Mouse (Mus musculus) gastrocnemius, postnatal 36 days (tissue): ENCODE measurements around the gene Prkg1. TPM values are rescaled to one million over a fixed set of nuclear protein-coding genes. Genes with fewer than 3 reads are reported as not detected.

ENCODE experiments used
- DNase-seq, 2 experiments: peaks; one replicate each; pipeline ENCODE4 v3.0.0; 2022
- intact Hi-C: fragments of 180-260 bp; cut with DNase I; formaldehyde crosslinking; loops from one replicate; pipeline ENCODE4 v1.15.1; 2025
- long read RNA-seq, 2 experiments: library from polyadenylated mRNA; stranded (forward); transcript quantifications; one replicate each; pipeline ENCODE4 v2.0.0; 2021
- total RNA-seq, 2 experiments: library from RNA; stranded (reverse); gene quantifications; 2 replicates each; pipeline ENCODE4 v1.2.3; 2021

Gene Prkg1
- total RNA-seq, result 10 to 100 TPM; 23.1 to 37.4 TPM
- long read RNA-seq, experiment 1, partial matches to known transcripts, result 0 of 19 reads
- long read RNA-seq, experiment 1, other reads (novel, unspliced or antisense), result 19 of 19 reads
- long read RNA-seq, experiment 2, partial matches to known transcripts, result 1 of 28 reads
- long read RNA-seq, experiment 2, other reads (novel, unspliced or antisense), result 27 of 28 reads

DNA sequence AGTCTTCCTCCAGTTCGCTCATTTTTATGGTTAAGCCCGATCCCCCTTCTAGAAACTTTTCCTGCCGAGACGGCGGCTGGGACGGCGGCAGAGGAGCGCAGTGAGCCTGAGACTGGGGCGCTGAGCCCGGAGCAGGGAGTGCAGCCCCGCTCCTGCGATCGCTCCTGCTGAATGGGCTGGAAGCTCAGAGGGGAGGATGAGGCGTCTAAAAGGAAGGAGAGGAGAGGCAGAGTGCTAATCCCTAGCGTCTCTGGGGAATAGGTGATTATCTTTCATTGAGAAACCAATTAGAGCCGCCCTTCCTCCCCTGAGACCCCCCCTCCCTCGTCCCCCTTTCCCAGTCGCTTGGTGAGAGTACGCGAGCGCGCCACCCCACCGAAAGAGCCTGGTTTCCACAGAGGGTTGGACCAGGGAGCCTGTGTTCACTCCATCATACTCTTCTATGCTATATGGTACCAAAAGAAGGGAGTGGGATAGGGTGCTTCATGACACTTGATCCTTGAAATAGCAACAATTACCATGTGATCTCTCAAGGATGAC lies at the start of gene Prkg1:
TSS of gene Prkg1 (minus strand) at position 233 of the 540 bp plus-strand sequence.
- peak; percentile 20 for DNase-seq
- intact Hi-C loops, result no loop called here

DNA sequence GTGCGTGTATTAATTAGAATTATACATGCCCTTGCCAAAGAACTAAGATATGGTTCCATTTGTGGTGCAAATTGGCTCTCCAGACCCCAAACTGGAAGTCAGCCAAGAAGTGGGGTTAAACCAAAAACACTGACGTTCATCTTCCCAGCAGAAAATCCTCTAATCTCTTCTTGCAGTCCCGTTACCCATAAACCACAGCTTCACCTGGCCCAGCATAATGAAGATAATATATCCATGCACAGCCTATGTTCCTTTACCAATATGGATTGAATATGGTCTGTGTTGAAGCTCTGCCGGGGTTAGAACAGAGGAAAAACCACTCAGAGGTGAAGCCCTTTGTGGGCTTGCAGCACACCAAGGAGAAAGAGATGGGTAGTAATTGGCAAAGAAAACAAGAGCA lies 48.3 kb upstream of the Prkg1 start:
- intact Hi-C loops, result no loop called here
- no peak for DNase-seq

DNA sequence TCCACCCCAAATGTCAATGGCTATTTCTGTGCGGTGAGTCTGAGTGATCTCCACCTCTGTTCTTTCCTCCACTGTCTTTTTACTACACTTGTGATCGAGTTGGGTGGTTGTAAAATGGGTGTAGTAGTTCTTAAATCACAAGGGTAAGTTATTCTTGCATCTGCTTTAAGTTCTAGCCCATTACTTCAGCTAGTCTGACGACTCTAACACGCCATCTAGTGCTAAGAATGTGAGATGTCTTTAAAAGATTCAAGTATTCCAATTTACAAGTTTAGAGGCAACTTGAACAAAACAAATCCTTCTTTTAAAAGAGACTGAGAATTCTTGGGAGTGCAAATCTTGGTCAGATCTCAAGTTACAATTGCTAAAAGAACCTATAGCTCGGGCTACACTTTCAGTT lies 46.5 kb upstream of the Prkg1 start:
- intact Hi-C loops, result no loop called here
- DNase-seq, result no peak

DNA sequence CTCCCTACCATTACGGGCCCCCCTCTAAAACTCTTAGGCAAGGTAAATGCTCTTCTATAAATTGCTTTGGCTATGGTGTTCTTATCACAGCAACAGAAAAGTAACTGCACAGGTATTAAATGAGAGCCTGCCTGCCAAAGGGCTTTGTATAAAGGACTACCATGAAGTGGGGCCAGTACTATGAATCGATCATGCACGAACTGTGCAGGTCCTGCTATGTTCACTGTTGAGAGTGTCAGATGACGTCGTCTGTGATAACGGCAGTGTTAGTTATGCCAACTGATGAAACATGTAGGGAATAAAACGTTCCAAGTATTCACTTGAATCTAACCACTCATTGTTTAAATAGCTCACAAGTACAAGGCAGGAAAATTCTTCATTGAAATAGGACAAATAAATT lies 40.6 kb upstream of the Prkg1 start:
- intact Hi-C loops, result no loop called here
- no peak for DNase-seq

DNA sequence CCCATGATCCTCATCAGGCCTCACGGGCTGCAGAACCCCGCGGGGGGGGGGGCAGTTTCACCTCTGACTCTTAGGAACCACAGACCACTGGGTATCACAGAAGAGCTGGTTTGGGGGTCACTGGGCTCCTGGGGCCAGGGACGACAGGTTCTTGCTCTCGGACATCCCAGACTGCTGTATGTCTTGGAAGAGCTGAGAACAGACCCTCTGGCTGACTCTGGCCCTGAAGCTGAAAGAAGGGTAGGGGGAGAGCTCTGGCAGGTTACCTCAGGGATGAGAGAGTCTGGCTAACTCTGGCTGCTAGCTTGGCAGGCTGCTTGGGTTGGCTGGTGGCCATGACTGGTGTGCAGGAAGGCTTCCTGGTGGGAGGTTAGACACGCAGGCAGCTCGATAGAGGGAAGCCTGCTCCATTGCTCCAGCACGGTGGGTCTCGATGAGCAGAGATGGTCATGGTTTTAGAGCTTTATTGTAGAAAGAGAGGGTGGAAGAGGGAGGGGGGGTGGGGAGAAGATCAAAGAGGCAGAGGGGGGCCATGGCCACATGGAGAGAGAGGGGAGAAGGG lies 30.7 kb upstream of the Prkg1 start:
- intact Hi-C loops, result no loop called here
- DNase-seq, result no peak

DNA sequence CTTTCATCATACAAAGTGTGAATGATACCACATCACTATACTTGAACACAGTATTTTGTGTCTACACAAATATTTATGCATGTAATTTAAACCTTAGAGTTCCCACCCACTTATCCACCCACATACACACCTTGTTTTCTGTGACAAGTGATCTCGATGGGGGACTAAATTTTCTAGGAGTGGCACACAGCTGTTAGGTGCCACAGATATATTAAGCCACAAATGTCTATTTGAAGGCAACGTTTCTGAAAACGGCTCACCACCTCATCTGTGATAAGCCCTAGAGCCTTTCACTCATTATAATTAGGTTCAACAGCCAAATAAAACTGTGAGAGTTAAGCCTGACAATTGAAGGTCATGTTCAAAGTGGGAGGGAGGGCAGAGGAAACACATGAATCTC lies 26.9 kb upstream of the Prkg1 start:
- intact Hi-C loops, result no loop called here
- DNase-seq, result no peak

DNA sequence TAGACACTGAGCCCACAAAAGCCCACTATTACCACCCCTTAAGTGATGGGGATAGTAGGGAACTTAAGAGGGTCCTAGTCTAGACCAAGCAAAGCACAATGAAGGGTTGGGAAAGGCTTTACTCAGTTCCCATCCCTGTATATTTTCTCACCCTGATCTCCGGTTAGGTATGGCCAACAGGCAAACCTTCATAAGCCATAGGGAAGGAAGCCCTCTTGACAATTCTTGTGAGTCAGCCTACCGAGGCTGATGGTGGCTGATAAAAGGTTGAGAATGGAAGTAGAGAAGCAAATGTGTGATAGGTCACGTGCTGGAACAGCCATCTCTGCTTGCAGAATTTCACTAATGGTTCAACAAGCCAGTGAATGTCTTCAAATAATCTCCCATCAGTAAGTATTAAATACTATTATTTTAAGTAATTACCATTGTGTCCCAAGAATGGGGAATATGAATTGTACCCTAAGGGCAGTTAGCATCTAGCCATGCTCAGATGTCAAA lies 16.7 kb upstream of the Prkg1 start:
- intact Hi-C loops, result no loop called here

DNA sequence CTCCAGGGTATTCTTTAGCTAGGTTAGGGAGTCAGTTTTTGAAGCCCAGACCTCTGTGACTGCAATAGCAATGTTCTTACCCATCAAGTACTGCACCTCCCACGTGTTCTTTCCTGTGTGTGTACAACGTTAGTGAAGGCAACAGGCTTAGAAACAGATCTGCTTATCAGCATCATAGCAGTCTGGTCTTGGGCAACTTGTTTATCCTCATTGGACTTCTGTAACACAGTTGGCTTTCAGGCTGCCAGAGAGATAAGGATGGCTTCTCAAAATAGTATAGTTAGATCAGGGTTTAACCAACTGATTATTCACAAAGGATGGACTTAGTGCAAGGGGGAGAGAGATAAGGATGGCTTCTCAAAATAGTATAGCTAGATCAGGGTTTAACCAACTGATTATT lies 16.2 kb upstream of the Prkg1 start:
- intact Hi-C loops, result no loop called here
- DNase-seq, result no peak

More for the DNA sequence above, 16.7 kb upstream of the Prkg1 start:
- no peak for DNase-seq

DNA sequence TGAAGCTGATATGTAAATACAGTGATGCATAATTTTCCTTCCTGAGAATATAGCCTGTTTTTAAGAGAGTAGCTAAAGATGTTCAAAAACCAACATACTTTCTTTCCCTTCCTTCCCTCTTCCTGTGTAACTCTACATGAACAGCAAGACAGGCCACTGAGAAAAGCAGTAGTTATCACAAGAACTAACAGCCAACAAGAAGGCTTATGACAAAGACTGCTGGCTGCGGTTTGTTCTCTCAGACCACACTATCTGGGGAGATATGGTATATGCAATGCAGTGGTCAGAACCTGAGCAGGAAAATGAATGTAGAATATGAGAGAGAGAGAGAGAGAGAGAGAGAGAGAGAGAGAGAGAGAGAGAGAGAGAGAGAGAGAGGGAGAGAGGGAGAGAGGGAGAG lies 15.4 kb upstream of the Prkg1 start:
- no peak for DNase-seq
- intact Hi-C loops, result no loop called here

DNA sequence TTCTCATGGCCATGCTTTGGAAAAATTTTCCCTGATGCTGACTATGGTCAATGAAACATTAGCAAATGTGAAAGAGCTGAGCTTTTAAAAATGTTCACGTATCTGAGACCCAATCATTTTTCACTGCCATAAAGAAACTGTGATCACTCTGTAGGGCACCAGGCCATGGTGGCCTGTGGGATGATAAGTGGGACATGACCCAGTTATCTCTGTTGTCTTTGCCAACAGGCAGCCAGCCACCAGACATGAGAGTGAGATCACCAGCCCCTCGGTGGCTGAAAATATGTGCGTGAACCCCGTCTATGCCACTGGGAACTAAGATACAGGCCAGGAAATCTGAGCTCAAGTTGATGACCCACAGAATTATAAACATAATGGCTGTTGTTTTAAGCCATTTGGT lies 14.2 kb upstream of the Prkg1 start:
- DNase-seq, result no peak
- intact Hi-C loops, result no loop called here

DNA sequence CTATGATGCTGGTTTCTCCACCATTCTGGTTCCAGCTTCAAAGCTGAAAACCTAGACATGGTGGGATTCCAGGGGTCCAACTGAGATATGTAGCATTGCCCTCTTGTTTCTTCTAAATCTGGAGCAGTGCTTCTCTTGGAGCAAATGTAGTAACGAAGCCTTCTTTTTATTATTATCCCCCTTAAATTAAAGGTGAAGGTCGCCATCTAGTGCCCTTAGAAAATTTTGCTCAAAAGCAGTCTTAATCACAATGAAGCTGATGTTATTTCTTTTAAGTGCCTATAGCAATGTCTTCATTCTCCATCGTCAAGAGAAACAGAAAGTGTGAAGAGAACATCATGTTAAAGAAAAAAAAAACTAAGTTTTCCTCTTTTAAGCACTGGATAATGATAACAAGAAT lies 2.2 kb upstream of the Prkg1 start:
- no peak for DNase-seq
- intact Hi-C loops, result no loop called here

DNA sequence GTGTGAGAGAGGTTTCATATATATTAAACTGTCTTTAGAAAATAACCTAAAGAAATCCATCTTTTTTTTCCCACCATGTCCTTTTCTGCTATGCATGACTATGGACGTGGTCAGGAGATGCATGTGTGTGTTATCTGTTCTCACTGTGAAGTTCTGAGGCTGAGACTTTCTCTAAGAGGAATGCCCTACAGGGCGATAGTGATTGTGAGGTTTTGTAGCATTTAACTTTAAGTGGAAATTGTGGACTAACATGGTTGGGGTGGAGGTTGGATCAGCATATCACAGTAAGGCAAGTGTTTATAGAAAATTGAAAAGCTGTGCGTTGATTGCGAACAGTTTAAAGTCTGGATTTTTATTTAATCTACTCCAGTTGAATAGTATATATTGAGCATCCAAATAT lies 618 bp upstream of the Prkg1 start:
- intact Hi-C loops, result no loop called here
- DNase-seq, result no peak

DNA sequence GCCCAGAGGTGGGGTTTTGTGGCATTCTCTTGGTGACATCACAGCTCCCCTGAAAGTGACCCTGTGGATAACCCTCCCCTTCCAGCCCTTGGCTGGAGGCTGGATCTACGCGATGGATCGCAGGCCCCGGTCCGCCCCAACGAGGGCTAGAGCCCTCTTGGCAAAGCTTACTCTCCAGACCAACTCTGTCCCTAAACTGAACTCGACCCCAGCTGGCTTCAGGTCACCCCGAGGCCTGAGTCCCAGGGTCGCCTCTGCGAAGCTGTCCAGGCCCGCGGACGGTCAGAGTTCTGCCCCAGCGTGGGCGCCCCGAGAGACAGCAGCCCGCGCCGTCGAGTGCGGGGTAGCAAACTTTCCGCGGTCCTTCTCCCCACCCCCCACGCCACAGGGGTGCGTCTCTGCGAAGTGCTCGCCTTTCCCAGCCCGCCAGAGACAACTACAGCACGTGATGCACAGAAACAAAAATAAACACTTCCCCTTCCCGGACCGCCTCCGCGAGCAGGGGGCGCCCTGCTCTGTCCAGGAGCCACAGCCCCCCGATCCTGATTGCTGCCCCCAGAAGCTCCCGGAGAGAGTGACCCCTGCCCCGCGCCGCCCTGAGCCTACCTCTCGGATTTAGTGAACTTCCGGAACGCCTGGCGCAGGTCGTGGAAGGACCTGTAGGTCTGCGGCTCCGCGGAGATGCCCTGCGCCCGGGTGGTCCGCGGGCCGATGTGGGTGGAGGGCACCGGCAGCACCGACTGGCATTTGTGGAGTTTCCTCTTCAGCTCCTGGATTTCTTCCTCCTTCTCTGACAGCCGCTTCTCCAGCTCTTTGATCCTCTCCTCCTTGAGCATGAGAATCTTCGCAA lies 657 bp downstream of the Prkg1 start:
- intact Hi-C loops, result no loop called here
- DNase-seq, result peak; percentile 10 to 31

DNA sequence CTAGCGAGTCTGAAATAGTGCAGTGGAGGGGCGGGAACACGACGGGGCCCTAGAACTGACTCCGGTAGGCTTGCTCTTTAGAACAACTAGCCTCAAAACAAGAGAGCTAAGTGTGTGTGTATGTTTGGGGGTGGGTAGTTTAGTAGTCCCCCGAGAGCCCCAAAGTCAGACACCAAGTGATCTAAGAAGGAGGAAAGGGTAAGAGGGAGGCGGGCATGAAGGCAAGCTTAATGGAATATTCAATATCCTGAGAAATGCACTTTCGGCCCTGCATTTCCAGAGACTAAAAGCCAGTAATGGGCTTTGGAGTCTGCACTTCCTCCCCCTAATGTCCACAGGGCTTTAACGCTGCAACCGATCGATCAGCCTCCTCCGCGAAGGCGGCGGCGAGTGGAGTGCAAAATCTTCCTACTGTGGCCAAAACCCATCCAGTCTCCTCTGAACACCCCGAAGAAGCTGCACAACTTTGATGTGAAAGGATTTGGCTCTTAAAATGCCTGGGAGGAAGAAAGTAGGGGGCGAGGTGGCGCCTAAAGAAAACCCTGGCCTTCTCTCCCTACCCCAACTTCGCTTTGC lies 1.5 kb downstream of the Prkg1 start:
- intact Hi-C loops, result no loop called here
- DNase-seq, result no peak

DNA sequence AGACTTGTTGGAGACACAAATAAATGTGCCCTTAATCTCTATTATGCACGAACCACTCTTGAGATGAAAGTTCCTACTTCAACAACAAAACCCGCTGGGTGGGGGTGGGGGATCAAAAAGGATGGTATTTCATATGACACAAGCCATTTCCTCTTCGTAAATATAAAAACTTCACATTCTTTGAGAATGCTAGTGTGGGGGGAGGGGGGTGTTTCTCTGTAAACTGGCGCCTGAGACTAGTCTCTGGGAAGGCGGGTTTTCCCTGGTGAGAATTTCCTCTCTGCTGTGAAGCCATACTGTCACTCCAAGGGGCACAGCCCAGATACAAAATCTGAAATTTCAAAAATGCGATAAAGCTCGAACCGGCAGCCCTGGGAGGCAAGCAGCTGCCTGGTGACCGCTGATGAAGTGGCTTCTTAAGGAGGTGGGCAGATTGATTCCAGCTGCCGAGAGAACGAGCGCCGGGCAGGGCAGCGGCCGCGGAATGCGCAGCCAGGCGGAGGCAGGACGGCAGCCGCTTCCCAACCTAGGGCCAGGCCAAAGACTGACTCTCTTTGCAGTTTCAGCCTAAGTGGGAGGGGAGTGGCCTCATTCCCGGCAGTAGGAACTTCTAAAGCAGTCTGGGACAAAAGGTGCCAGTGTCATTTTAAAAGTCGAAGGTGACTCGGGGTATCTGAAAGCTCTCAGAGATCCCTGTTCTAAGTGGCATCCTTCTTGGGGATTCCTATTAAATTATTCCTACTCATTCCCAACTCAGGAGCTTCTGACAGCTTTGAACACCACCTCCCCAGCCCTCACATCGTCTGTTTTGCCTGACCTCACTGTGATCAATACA lies 2.2 kb downstream of the Prkg1 start:
- peak; percentile 28 to 39 for DNase-seq
- intact Hi-C loops, result no loop called here

DNA sequence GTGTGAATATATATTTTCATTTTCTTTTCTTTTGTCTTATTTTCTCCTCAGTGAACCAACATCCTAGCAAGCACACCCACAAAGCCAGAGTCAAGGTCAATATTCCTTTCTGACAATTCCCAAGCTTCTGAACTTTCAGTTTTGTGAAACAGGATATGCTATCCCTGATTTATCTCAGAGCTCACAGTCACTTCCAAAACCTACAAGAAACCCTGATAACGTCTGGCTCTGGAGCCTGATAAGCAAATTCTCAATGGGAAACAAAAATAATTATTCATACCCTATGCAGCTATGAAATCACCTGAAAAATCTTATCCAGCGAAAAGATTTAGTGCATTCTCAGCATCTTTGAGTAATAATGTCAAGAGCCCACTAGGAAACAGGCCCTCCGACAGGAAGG lies 5.0 kb downstream of the Prkg1 start:
- DNase-seq, result no peak
- intact Hi-C loops, result loop anchor here (5.0 kb wide), 1 partner anchor 418 kb away; no protein-coding TSS in a partner anchor

DNA sequence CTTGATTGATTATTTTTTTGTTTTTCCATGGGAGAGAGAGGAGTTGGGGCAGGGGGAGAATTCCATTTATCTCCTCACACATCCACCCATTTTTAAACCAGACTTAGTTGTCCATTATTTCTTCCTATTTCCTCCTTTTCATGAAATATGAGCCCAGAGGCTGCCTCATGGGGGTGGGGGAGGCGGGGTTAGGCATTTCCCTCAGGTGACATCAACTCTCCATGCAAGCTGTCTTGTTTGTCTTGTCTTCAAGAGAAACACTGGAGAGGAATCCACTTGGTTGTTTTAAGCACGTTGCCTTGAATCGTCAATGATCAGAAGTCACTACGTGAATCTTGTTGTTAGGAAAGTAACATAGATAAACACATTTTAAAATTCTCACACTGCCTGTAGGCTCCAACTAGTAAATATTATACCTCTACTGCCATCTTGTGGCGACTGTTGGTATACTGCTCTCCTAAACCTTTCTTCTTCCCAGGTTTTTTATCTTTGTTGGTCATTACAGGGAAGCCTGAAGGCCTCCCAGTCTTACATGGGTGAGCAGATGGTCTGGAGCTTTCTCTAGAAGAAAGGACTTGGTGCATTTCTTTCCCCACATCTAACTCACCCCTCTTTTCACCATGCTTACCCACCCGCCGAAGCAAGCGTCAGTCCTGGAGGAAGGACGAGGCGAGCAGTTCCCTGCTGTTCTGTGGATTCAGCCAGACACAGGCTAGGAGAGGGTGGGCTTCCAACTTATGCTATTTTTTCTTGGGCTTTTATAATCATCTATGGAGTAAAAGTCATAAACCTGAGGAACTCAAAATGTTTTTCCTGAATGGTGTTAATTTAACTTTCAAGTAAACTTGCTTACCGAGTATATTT lies 8.7 kb downstream of the Prkg1 start:
- DNase-seq, result no peak
- intact Hi-C loops, result loop anchor here (5.0 kb wide), 1 partner anchor 414 kb away; no protein-coding TSS in a partner anchor

DNA sequence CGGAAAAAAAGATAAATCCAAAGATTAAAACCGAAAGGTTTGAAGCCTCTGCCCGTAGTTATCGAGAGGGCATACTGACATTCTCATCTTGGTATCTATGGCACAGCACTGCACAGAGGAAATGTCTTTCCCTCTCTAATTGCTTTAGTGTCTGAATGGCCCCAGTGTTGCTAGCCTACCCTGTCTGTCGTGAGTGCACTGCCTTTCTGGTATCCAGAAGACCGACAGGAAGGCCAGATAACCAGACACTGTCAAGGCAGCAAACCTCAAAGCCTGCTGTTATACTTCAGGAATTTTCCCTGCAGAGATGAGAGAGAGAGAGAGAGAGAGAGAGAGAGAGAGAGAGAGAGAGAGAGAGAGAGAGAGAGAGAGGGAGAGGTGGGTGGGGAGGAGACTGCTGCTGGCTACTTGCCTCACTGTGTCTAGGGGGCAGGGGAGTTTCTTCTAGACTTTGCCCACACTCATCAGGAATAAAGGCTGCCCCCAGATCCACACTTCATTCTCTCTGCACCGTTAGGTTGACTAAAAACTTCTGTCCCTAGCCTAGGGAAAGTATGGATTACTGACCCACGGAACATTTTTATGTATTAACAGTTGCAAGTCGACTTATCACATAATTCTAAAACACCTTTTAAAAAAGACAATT lies 10.1 kb downstream of the Prkg1 start:
- intact Hi-C loops, result loop anchor here (5.0 kb wide), 1 partner anchor 412 kb away; no protein-coding TSS in a partner anchor

More for the DNA sequence above, 10.1 kb downstream of the Prkg1 start:
- DNase-seq, result no peak
